15 mouse cellular contexts compared by ENCODE assay signal in the genomic region with DNA sequence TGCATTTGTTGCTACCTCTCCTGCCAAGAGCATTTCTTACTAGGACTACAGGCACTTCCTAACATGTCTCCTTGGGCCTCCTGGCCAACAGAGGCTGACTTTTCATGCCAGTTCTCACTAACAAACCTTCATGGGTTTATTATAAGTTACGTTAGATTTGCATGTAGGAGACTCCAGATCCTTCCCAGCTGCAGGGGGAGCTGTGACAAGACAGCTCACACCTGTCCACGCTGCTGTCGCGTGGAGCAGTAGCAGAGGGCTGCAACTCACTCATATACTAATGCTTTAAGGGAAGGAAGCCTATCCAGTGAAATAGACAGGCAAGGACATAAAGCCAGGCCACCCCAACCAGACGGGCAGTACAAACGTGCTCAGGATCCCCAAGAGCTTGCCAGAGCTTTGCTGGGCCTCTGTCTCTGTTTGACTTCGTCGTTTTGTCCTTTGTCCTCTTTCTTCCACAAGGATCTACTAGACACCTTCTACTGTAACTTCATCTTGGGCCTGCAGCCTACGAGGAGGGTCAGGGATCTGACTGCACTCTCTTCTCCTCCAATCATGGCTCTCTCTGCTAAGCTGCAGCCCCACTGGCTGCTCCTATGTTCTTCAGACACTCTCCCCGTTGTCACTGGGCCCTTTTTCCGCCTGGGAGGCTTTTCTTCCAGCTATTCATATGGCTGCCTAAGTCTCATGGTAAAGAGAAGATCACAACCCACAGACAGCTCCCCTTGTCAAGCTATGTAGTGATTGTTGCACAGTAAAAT. TPM values are rescaled to one million over a fixed set of nuclear protein-coding genes. Genes with fewer than 3 reads are reported as not detected.
DNase-seq lines count a peak whose midpoint lies in the region; ATAC-seq and TF ChIP-seq lines count a peak whose summit lies in the region.
"Had no signal": no experiment of that assay in that cellular context is flagged by ENCODE, and none has a peak within 500 bp of the region (broad histone marks: within the 10 kb centered on the region; RNA-seq: fewer than 3 reads in every experiment).

No protein-coding gene starts in this region.

- peaks cover 34% of the 10 kb centered on the region for H3K4me1 ChIP-seq in lung, embryonic 14.5 days (ENCODE audit: insufficient read depth)
- peaks cover 7% of the 10 kb centered on the region for H3K4me1 ChIP-seq in lung, adult 2 months (ENCODE audit: control insufficient read depth, insufficient read depth, low read length)
- H3K4me1 ChIP-seq in hindbrain, embryonic 12.5 days = peaks cover 15% of the 10 kb centered on the region
- peaks cover 33% of the 10 kb centered on the region for H3K4me1 ChIP-seq in lung, embryonic 15.5 days
- H3K4me1 ChIP-seq in midbrain, embryonic 13.5 days (replicated peaks) = peaks cover 38% of the 10 kb centered on the region
- H3K4me1 ChIP-seq: heart, embryonic 10.5 days had no signal

- peak overlapping the region; percentile 69 for H3K27ac ChIP-seq in lung, embryonic 14.5 days (ENCODE audit: low read depth)
- peak overlapping the region; percentile 70 for H3K27ac ChIP-seq in hindbrain, embryonic 12.5 days
- H3K27ac ChIP-seq in lung, embryonic 15.5 days = peak overlapping the region; percentile 67
- H3K27ac ChIP-seq in midbrain, embryonic 13.5 days = peak overlapping the region; percentile 35; the same call in 1 of the 2 replicates
- H3K27ac ChIP-seq: heart, embryonic 10.5 days; layer of hippocampus, adult 2 months; left cerebral cortex, adult 2 months; liver, embryonic 12.5 days had no signal

- H3K4me2 ChIP-seq in lung, embryonic 14.5 days = no peak overlapping the region
- no peak overlapping the region for H3K4me2 ChIP-seq in hindbrain, embryonic 12.5 days (replicated peaks)
- no peak overlapping the region for H3K4me2 ChIP-seq in lung, embryonic 15.5 days
- no peak overlapping the region for H3K4me2 ChIP-seq in midbrain, embryonic 13.5 days (replicated peaks)
- H3K4me2 ChIP-seq: liver, embryonic 12.5 days had no signal

- H3K27me3 ChIP-seq in lung, embryonic 14.5 days (ENCODE audit: insufficient read depth, low read length) = no peaks in the 10 kb centered on the region
- H3K27me3 ChIP-seq in hindbrain, embryonic 12.5 days = no peaks in the 10 kb centered on the region
- no peaks in the 10 kb centered on the region for H3K27me3 ChIP-seq in lung, embryonic 15.5 days
- H3K27me3 ChIP-seq in midbrain, embryonic 13.5 days = 0 out of 2 replicates have a peak, but pooled peaks cover 6% of the 10 kb centered on the region
- H3K27me3 ChIP-seq: liver, embryonic 12.5 days had no signal

- peak; percentile 78; the same call in 1 of the 2 replicates for ATAC-seq in lung, embryonic 14.5 days (ENCODE audit: insufficient read depth)
- ATAC-seq in hindbrain, embryonic 12.5 days (ENCODE audit: low FRiP score) = peak; percentile 39; the same call in 1 of the 2 replicates
- ATAC-seq in lung, embryonic 15.5 days (ENCODE audit: borderline replicate concordance, extremely low read depth, low FRiP score, low TSS enrichment) = peak; percentile 80
- no peak for ATAC-seq in midbrain, embryonic 13.5 days
- ATAC-seq in megakaryocyte progenitor cell, adult 5-6 weeks (replicated peaks; ENCODE audit: poor library complexity) = no peak
- ATAC-seq in erythroid progenitor cell, adult 5-6 weeks (replicated peaks; ENCODE audit: low FRiP score, poor library complexity, severe bottlenecking) = no peak
- ATAC-seq: inflammation-experienced regulatory T-cells, adult 6 months; liver, embryonic 12.5 days had no signal

- WGBS in lung, embryonic 14.5 days = 41% methylated on average over 11 of the region's 11 CpGs
- 67% methylated on average over 11 of the region's 11 CpGs for WGBS in lung, adult 2 months
- 64% methylated on average over 11 of the region's 11 CpGs for WGBS in hindbrain, embryonic 12.5 days
- WGBS in lung, embryonic 15.5 days = 47% methylated on average over 11 of the region's 11 CpGs
- WGBS in midbrain, embryonic 13.5 days = 53% methylated on average over 11 of the region's 11 CpGs

- H3K9me3 ChIP-seq in lung, embryonic 14.5 days (ENCODE audit: low read depth, low read length) = no peaks in the 10 kb centered on the region
- no peaks in the 10 kb centered on the region for H3K9me3 ChIP-seq in hindbrain, embryonic 12.5 days (replicated peaks)
- H3K9me3 ChIP-seq in lung, embryonic 15.5 days = no peaks in the 10 kb centered on the region
- no peaks in the 10 kb centered on the region for H3K9me3 ChIP-seq in midbrain, embryonic 13.5 days
- H3K9me3 ChIP-seq: heart, embryonic 10.5 days; liver, embryonic 12.5 days had no signal

- peak; percentile 84 for DNase-seq in lung, embryonic 14.5 days
- DNase-seq in lung, adult 2 months = no peak
- DNase-seq: cerebellum, adult 9-10 months; gastrocnemius, postnatal 36 days; heart, postnatal 14 days had no signal

- H3K36me3 ChIP-seq in lung, embryonic 14.5 days (ENCODE audit: insufficient read depth) = no peaks in the 10 kb centered on the region
- no peaks in the 10 kb centered on the region for H3K36me3 ChIP-seq in hindbrain, embryonic 12.5 days
- no peaks in the 10 kb centered on the region for H3K36me3 ChIP-seq in lung, embryonic 15.5 days
- no peaks in the 10 kb centered on the region for H3K36me3 ChIP-seq in midbrain, embryonic 13.5 days
- H3K36me3 ChIP-seq: heart, embryonic 10.5 days; liver, embryonic 12.5 days had no signal

- H3K4me3 ChIP-seq in lung, embryonic 14.5 days (ENCODE audit: low read depth, low read length) = no peak overlapping the region
- H3K4me3 ChIP-seq in lung, adult 2 months (replicated peaks; ENCODE audit: extremely low read depth, low read depth, low read length) = no peak overlapping the region
- H3K4me3 ChIP-seq in hindbrain, embryonic 12.5 days = no peak overlapping the region
- no peak overlapping the region for H3K4me3 ChIP-seq in lung, embryonic 15.5 days
- H3K4me3 ChIP-seq in midbrain, embryonic 13.5 days (replicated peaks) = no peak overlapping the region
- H3K4me3 ChIP-seq: heart, embryonic 10.5 days; layer of hippocampus, adult 2 months; left cerebral cortex, adult 2 months; liver, embryonic 12.5 days had no signal

- TF ChIP-seq CTCF in lung, embryonic 14.5 days (IDR thresholded peaks at IDR 0.05; ENCODE audit: low read depth) = no peak
- no peak for TF ChIP-seq CTCF in lung, adult 2 months (IDR thresholded peaks at IDR 0.05; ENCODE audit: insufficient read depth, low read length)

- TF ChIP-seq POLR2A in lung, adult 2 months (IDR thresholded peaks at IDR 0.05; ENCODE audit: borderline replicate concordance, extremely low read depth, low read depth, low read length) = no peak

- H3K9ac ChIP-seq in lung, embryonic 14.5 days = no peak overlapping the region
- no peak overlapping the region for H3K9ac ChIP-seq in hindbrain, embryonic 12.5 days
- H3K9ac ChIP-seq in lung, embryonic 15.5 days = no peak overlapping the region
- no peak overlapping the region for H3K9ac ChIP-seq in midbrain, embryonic 13.5 days (replicated peaks)
- H3K9ac ChIP-seq: liver, embryonic 12.5 days had no signal

RNA-seq across cellular contexts. Expression of a gene that starts 19.3 kb away (rescaled TPM):
- polyA plus RNA-seq in lung, embryonic 14.5 days (2014; fragmentation: Nextera tagmentation; extraction: Ambion mirVana) = 68.2 and 70.0 TPM in 2 replicates
- 6.6 and 11.4 TPM in 2 replicates for polyA plus RNA-seq in lung, adult 2 months (2012; rRNA removed)
- 47.4 and 52.7 TPM in 2 replicates for polyA plus RNA-seq in hindbrain, embryonic 12.5 days (2016; fragmentation: Nextera tagmentation; extraction: Ambion mirVana)
- polyA plus RNA-seq in lung, embryonic 15.5 days (2015; fragmentation: Nextera tagmentation; extraction: Ambion mirVana) = 68.8 and 69.7 TPM in 2 replicates
- polyA plus RNA-seq in midbrain, embryonic 13.5 days (2015; fragmentation: Nextera tagmentation; extraction: Ambion mirVana) = 41.2 and 41.4 TPM in 2 replicates
- 47.2 and 51.9 TPM in 2 replicates for total RNA-seq in megakaryocyte progenitor cell, adult 5-6 weeks (2015)
- total RNA-seq in megakaryocyte progenitor cell, adult 5-6 weeks (2017) = 104 and 129 TPM in 2 replicates
- 11.9 and 30.6 TPM in 2 replicates for total RNA-seq in erythroid progenitor cell, adult 5-6 weeks (2015; ENCODE audit: low replicate concordance)
- 43.5 and 59.9 TPM in 2 replicates for total RNA-seq in erythroid progenitor cell, adult 5-6 weeks (2017; ENCODE audit: low replicate concordance)

Comparison
In these comparisons a context has a peak if more than half of its experiments do, and no peak if none do; other contexts are left out.
1. ATAC-seq: peak in lung, embryonic 14.5 days (single experiment), hindbrain, embryonic 12.5 days (single experiment) and lung, embryonic 15.5 days (single experiment); none in midbrain, embryonic 13.5 days (single experiment), megakaryocyte progenitor cell, adult 5-6 weeks (single experiment) and erythroid progenitor cell, adult 5-6 weeks (single experiment).
2. Peak in every context shown above with its lines, with median percentiles within 50 percentile points of each other: H3K27ac ChIP-seq.